Mouse (Mus musculus): ENCODE data around the gene Larp4. TPM values are rescaled to one million over a fixed set of nuclear protein-coding genes. Genes with fewer than 3 reads are reported as not detected.
"Not testable (repeated sequence)": the region's sequence is repeated elsewhere in the genome, so short reads cannot be mapped to it uniquely, and the experiment has no call there.

Gene Larp4
- polyA plus RNA-seq, 1 experiment from 2014 or later, result 26.3 TPM

DNA sequence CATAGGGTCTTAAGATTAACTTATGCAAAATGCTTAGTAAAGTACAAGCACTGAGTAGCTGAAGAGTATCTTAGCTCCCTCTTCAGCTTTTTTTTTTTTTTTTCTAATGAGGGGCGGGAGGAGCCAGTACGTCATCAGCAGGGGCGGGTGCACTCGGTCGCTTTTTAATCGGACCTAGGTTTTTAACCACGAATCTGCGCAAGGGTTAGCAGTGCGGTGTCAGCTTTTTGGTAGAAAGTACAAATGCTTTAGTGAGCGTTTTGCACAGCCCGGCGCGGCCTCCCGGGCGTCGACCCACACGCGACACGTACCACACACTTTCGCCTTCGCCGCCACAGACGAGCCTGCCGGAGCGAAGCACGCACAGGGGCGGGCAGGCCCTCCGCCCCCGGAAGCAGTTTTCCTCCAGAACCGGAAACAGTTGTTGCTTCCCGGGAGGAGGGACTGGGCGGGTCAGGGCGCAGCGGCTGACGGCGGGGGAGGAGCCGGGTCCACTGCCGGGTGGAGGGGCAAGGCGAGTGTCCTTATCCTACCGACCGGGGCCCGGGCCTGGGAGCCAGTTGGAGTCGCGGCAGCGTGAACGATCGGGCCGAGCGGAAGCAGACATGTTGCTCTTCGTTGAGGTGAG, 2.6 kb downstream of the Larp4 start:
- Histone ChIP-seq H3K4me3 (peak overlapping the region; percentile 99), H3K9me3 (no peaks in the 10 kb centered on the region), H3K27me3 (no peaks in the 10 kb centered on the region), H3K27ac (peak overlapping the region; percentile 97), H3K9ac (peak overlapping the region; percentile 87), H3K4me2 (peak overlapping the region; percentile 54), H3K4me1 (peaks cover 3% of the 10 kb centered on the region; the same call in 1 of the 2 replicates), H3K36me3 (no peaks in the 10 kb centered on the region)
- under 1% methylated on average over 50 of the region's 50 CpGs for WGBS
- peak; percentile 96 for ATAC-seq (ENCODE audit: insufficient number of reproducible peaks, low FRiP score, low TSS enrichment, low read depth)

DNA sequence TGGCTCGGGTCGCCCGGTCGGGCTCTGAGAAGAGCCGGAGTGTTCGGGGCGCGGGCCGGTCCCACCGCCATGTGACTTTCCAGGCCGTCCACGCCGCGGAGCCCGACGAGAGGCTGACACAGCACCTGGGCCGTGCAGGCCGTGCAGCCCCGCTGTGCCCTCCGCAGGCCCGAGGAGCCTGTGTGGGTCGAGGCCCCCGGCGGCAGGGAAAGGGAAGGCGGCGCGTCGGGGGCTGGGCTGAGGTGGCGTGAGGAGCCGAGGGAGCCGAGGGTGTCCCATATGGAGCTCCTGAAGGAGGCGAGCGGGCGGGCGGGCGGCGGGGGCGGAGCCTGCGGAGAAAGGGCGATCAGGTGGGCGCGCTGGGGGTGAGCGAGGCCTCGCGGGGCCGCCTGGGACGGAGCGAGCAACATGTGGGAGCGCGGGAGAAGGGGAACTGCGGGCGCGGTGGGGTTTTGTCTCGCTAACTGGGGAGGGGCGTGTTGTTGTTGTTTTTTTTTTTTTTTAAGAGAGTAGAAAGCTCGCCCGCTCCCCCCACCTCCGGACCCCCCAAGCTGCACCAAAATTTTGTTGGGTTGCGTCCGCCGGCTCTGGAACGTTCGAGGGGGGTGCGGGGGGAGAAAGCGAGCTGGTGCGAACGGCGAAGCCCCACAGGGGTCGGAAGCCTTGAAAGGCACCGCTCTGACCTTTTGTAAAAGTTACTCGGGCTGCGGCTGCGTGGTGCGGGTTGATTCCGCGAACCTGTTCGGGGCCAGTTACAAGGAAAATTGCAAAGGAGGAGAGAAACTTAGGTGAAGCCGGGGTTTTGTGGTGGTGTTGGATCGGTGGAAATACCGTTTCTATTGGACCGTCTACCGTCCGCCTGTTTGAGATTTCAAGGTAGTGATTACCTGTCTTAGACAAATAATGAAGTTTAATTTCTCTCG, 3.4 kb downstream of the Larp4 start:
- Histone ChIP-seq H3K27ac (peak overlapping the region; percentile 97), H3K36me3 (no peaks in the 10 kb centered on the region), H3K4me3 (peak overlapping the region; percentile 99), H3K9ac (peak overlapping the region; percentile 87), H3K27me3 (no peaks in the 10 kb centered on the region), H3K9me3 (no peaks in the 10 kb centered on the region), H3K4me2 (peak overlapping the region; percentile 54), H3K4me1 (peaks cover 3% of the 10 kb centered on the region; the same call in 1 of the 2 replicates)
- WGBS, result under 1% methylated on average over 78 of the region's 84 CpGs
- ATAC-seq (ENCODE audit: insufficient number of reproducible peaks, low FRiP score, low TSS enrichment, low read depth), result peak; percentile 78

GRCm38 (mm10) chr15:99974476-99975220, 4.8 kb downstream of the Larp4 start:
- no peaks in the 10 kb centered on the region for H3K9me3 ChIP-seq
- H3K27me3 ChIP-seq, result no peaks in the 10 kb centered on the region
- no peak for ATAC-seq (ENCODE audit: insufficient number of reproducible peaks, low FRiP score, low TSS enrichment, low read depth)
- H3K27ac ChIP-seq, result no peak overlapping the region
- no peak overlapping the region for H3K4me3 ChIP-seq
- WGBS, result 60% methylated on average over 2 of the region's 2 CpGs
- H3K36me3 ChIP-seq, result no peaks in the 10 kb centered on the region
- H3K4me1 ChIP-seq, result peaks cover 3% of the 10 kb centered on the region; the same call in 1 of the 2 replicates
- H3K4me2 ChIP-seq, result no peak overlapping the region
- H3K9ac ChIP-seq, result no peak overlapping the region

DNA sequence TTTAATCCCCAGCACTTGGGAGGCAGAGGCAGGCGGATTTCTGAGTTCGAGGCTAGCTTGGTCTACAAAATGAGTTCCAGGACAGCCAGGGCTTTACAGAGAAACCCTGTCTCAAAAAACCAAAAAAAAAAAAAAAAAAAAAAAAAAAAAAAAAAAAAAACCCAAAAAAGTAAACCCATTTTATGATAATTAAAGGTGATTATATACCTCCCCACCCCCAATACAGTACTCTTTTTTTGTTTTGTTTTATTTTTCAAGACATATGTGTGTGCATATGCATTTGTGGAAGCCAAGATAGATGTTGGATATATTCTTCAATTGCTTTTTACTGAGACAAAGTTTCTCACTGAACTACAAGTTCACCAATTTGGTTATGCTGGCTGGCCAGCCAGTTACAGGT, 6.3 kb downstream of the Larp4 start:
- H3K4me1 ChIP-seq; H3K36me3 ChIP-seq; H3K27me3 ChIP-seq; H3K4me3 ChIP-seq; H3K9me3 ChIP-seq; H3K9ac ChIP-seq; H3K4me2 ChIP-seq; ATAC-seq (ENCODE audit: insufficient number of reproducible peaks, low FRiP score, low TSS enrichment, low read depth); H3K27ac ChIP-seq: not testable (repeated sequence)
- WGBS, result 89% methylated on average over 2 of the region's 2 CpGs

- no peak overlapping the region for H3K4me2 ChIP-seq
- H3K9me3 ChIP-seq, result no peaks in the 10 kb centered on the region
- 85% methylated on average over 1 of the region's 1 CpGs for WGBS
- no peak overlapping the region for H3K9ac ChIP-seq
- no peak overlapping the region for H3K4me3 ChIP-seq
- H3K27ac ChIP-seq, result no peak overlapping the region
- H3K4me1 ChIP-seq, result no peaks in the 10 kb centered on the region
- no peaks in the 10 kb centered on the region for H3K36me3 ChIP-seq
- H3K27me3 ChIP-seq, result no peaks in the 10 kb centered on the region
- ATAC-seq (ENCODE audit: insufficient number of reproducible peaks, low FRiP score, low TSS enrichment, low read depth), result no peak
Observed at GRCm38 (mm10) chr15:99979266-99979665, 9.4 kb downstream of the Larp4 start.

GRCm38 (mm10) chr15:99979715-99980114, 9.8 kb downstream of the Larp4 start:
- no peak for ATAC-seq (ENCODE audit: insufficient number of reproducible peaks, low FRiP score, low TSS enrichment, low read depth)
- no peaks in the 10 kb centered on the region for H3K27me3 ChIP-seq
- H3K9ac ChIP-seq, result no peak overlapping the region
- no peaks in the 10 kb centered on the region for H3K9me3 ChIP-seq
- no peak overlapping the region for H3K4me3 ChIP-seq
- H3K27ac ChIP-seq, result no peak overlapping the region
- H3K4me1 ChIP-seq, result no peaks in the 10 kb centered on the region
- WGBS, result 86% methylated on average over 2 of the region's 2 CpGs
- no peak overlapping the region for H3K4me2 ChIP-seq
- H3K36me3 ChIP-seq, result no peaks in the 10 kb centered on the region

DNA sequence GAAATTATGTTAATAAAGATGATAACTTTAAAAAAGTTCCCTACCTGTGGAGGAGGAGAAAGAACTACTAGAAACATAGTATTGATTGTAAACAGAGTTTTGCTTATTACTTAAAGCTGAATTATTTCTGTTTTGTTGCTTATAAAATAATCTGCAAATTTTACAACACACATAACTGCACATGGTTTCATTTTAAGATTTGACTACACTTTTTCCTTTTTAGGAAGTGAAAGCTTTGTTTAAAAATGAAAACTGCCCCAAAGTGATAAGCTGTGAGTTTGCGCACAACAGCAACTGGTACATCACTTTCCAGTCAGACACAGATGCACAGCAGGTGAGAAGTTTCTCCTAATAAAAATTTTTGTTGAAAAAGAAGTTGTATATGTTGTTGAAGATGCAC, 23.2 kb downstream of the Larp4 start:
- Histone ChIP-seq H3K27me3 (no peaks in the 10 kb centered on the region), H3K9me3 (no peaks in the 10 kb centered on the region), H3K27ac (no peak overlapping the region), H3K4me2 (no peak overlapping the region), H3K4me1 (no peaks in the 10 kb centered on the region), H3K9ac (no peak overlapping the region), H3K4me3 (no peak overlapping the region), H3K36me3 (peaks cover 52% of the 10 kb centered on the region)
- WGBS, result 96% methylated on average over 1 of the region's 1 CpGs
- no peak for ATAC-seq (ENCODE audit: insufficient number of reproducible peaks, low FRiP score, low TSS enrichment, low read depth)

GRCm38 (mm10) chr15:99997114-99997804, 27.4 kb downstream of the Larp4 start:
- no peak overlapping the region for H3K27ac ChIP-seq
- H3K4me3 ChIP-seq, result no peak overlapping the region
- H3K27me3 ChIP-seq, result no peaks in the 10 kb centered on the region
- H3K36me3 ChIP-seq, result peaks cover 50% of the 10 kb centered on the region
- ATAC-seq (ENCODE audit: insufficient number of reproducible peaks, low FRiP score, low TSS enrichment, low read depth), result no peak
- H3K9me3 ChIP-seq, result no peaks in the 10 kb centered on the region
- no peak overlapping the region for H3K4me2 ChIP-seq
- 88% methylated on average over 6 of the region's 6 CpGs for WGBS
- H3K9ac ChIP-seq, result no peak overlapping the region
- H3K4me1 ChIP-seq, result no peaks in the 10 kb centered on the region

DNA sequence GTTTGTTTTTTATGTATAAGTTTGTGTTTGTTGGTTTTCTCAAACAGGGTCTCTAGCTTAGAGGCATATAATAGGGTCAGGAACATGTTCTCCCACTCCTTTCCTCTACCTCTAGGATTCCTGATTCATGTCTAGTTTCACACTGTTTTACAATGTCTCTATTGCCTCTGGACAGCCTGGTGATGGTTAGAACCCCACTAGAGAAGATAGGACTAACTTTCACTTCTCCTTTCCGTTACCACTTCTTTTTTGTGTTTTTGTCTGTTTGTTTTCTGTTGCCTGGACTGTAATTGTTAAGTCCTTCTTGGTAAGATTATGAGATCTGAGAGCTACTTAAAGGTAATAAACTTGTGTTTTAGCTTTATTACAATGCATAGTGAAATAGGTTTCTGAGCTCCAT, 29.5 kb downstream of the Larp4 start:
- no peak overlapping the region for H3K27ac ChIP-seq
- H3K36me3 ChIP-seq, result peaks cover 56% of the 10 kb centered on the region
- no peak for ATAC-seq (ENCODE audit: insufficient number of reproducible peaks, low FRiP score, low TSS enrichment, low read depth)
- no peak overlapping the region for H3K4me2 ChIP-seq
- 95% methylated on average over 1 of the region's 1 CpGs for WGBS
- H3K9ac ChIP-seq, result no peak overlapping the region
- H3K9me3 ChIP-seq, result no peaks in the 10 kb centered on the region
- H3K27me3 ChIP-seq, result no peaks in the 10 kb centered on the region
- H3K4me1 ChIP-seq, result no peaks in the 10 kb centered on the region
- no peak overlapping the region for H3K4me3 ChIP-seq

GRCm38 (mm10) chr15:100004677-100005273, 34.9 kb downstream of the Larp4 start:
- ATAC-seq (ENCODE audit: insufficient number of reproducible peaks, low FRiP score, low TSS enrichment, low read depth), result no peak
- Histone ChIP-seq H3K9me3 (no peaks in the 10 kb centered on the region), H3K9ac (no peak overlapping the region), H3K4me2 (no peak overlapping the region), H3K4me1 (no peaks in the 10 kb centered on the region), H3K27ac (no peak overlapping the region), H3K27me3 (no peaks in the 10 kb centered on the region), H3K36me3 (peaks cover 63% of the 10 kb centered on the region), H3K4me3 (no peak overlapping the region)
- 79% methylated on average over 7 of the region's 7 CpGs for WGBS

DNA sequence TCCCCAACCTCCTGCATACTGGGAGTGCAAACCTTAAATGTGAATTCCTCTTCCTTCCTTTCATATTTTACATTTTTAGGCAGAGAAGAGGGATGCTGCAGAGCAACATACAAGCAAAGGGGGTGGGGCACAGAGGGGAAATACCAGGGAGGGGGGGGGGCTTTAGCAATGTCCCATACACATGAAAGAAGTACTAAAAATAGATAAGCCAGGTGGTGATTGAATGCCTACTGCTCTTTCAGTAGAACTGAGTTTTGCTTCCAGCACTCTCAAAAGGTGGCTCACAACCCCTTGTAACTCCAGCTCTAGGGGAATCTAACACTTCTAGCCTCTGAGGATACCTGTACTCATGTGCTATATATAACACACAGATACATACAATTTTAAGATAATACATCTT, 36.3 kb downstream of the Larp4 start:
- H3K27me3 ChIP-seq, result no peaks in the 10 kb centered on the region
- H3K36me3 ChIP-seq, result peaks cover 68% of the 10 kb centered on the region
- no peaks in the 10 kb centered on the region for H3K9me3 ChIP-seq
- no peaks in the 10 kb centered on the region for H3K4me1 ChIP-seq
- H3K9ac ChIP-seq, result no peak overlapping the region
- H3K4me2 ChIP-seq, result no peak overlapping the region
- H3K27ac ChIP-seq, result no peak overlapping the region
- H3K4me3 ChIP-seq, result no peak overlapping the region
- ATAC-seq (ENCODE audit: insufficient number of reproducible peaks, low FRiP score, low TSS enrichment, low read depth), result no peak
